Mouse (Mus musculus): ENCODE data around the gene Nadk2.

- TF ChIP-seq POLR2A (IDR thresholded peaks at IDR 0.05; ENCODE audit: insufficient read depth, low read depth, low read length): no peak
- TF ChIP-seq CTCF (IDR thresholded peaks at IDR 0.05): no peak
These were observed 8.6 kb downstream of the Nadk2 start for GRCm38 (mm10) chr15:9079626-9080025.

Measured in heart, adult 2 months (tissue).